Mouse (Mus musculus) CH12.LX (cell line): Measurements from ENCODE around the gene Dnajc5. TPM values are rescaled to one million over a fixed set of nuclear protein-coding genes. Genes with fewer than 3 reads are reported as not detected.

Experiments used
- DNase-seq: peaks from one replicate; pipeline ENCODE4 v3.0.0-alpha.2; 2013; ENCODE audit errors: extremely low read depth
- H3K27ac ChIP-seq: 2 replicates; pipeline ENCODE4 v1.5.1; 2012; ENCODE audit warnings: low read depth, mild to moderate bottlenecking, control low read depth, moderate library complexity; ENCODE audit not compliant: insufficient read depth
- H3K27me3 ChIP-seq: replicated peaks from 2 replicates; pipeline ENCODE3; 2012; ENCODE audit warnings: inconsistent platforms
- H3K36me3 ChIP-seq, 2 experiments: replicated peaks in 1 of 2; 2 replicates each; pipeline versions ENCODE3 to v1.6.1; 2012; ENCODE audit warnings: inconsistent platforms in 1 of 2, low read length in 1 of 2, mild to moderate bottlenecking in 1 of 2, mixed read lengths in 1 of 2, moderate library complexity in 1 of 2; ENCODE audit not compliant: control insufficient read depth in 1 of 2, insufficient read depth in 1 of 2
- H3K4me1 ChIP-seq, 2 experiments: 2 replicates each; pipeline ENCODE4 v1.6.1; 2012; ENCODE audit warnings: inconsistent platforms in 1 of 2, moderate library complexity in 1 of 2; ENCODE audit not compliant: insufficient read depth in 2 of 2, control insufficient read depth in 1 of 2
- H3K4me2 ChIP-seq: 2 replicates; pipeline ENCODE4 v1.6.1; 2012; ENCODE audit warnings: low read depth, mild to moderate bottlenecking, control low read depth; ENCODE audit not compliant: poor library complexity, insufficient read depth, severe bottlenecking
- H3K4me3 ChIP-seq, 3 experiments: fragments of 150-350 bp in 1 of 3; sonication (generic) in 1 of 3; replicated peaks in 1 of 3; 2 replicates each; pipeline versions ENCODE3 to v1.5.1; 2011 to 2012; ENCODE audit warnings: low read depth in 2 of 3, low read length in 2 of 3, mild to moderate bottlenecking in 2 of 3, moderate library complexity in 2 of 3, control low read depth in 1 of 3, improper control_type of control experiment in 1 of 3, inconsistent platforms in 1 of 3, mixed read lengths in 1 of 3; ENCODE audit not compliant: poor library complexity in 1 of 3
- H3K79me2 ChIP-seq: replicated peaks from 2 replicates; pipeline ENCODE4 v1.6.1; 2012; ENCODE audit warnings: mild to moderate bottlenecking, moderate library complexity; ENCODE audit not compliant: control insufficient read depth, poor library complexity, insufficient read depth, severe bottlenecking; ENCODE audit errors: extremely low read depth
- H3K9ac ChIP-seq: 2 replicates; pipeline ENCODE4 v1.6.1; 2012; ENCODE audit warnings: low read depth, mild to moderate bottlenecking, control low read depth, moderate library complexity; ENCODE audit not compliant: insufficient read depth
- H3K9me3 ChIP-seq: replicated peaks from 2 replicates; pipeline ENCODE3; 2012; ENCODE audit warnings: low read length, inconsistent platforms, mixed read lengths
- CHD1 ChIP-seq: IDR thresholded peaks from 2 replicates; pipeline ENCODE4 v1.6.1; 2012; ENCODE audit warnings: low read depth, low read length, improper control_type of control experiment, inconsistent platforms
- CHD2 ChIP-seq: IDR thresholded peaks from 2 replicates; pipeline ENCODE4 v1.6.1; 2011; ENCODE audit warnings: low read length, improper control_type of control experiment
- CTCF ChIP-seq, 2 experiments: IDR thresholded peaks in 1 of 2; conservative IDR thresholded peaks in 1 of 2; 2 replicates each; pipeline ENCODE4 v1.5.1; 2011 to 2012; ENCODE audit warnings: low read depth in 2 of 2, low read length in 2 of 2, improper control_type of control experiment in 1 of 2, inconsistent platforms in 1 of 2, mild to moderate bottlenecking in 1 of 2, moderate library complexity in 1 of 2
- E2F4 ChIP-seq: IDR thresholded peaks from 2 replicates; pipeline ENCODE4 v1.6.1; 2011; ENCODE audit warnings: low read depth, low read length, improper control_type of control experiment; ENCODE audit not compliant: insufficient replicate concordance
- EP300 ChIP-seq: IDR thresholded peaks from 2 replicates; pipeline ENCODE4 v1.6.1; 2011; ENCODE audit warnings: low read length, improper control_type of control experiment
- GABPA ChIP-seq: IDR thresholded peaks from 2 replicates; pipeline ENCODE4 v1.6.1; 2012; ENCODE audit warnings: low read depth, low read length, improper control_type of control experiment, inconsistent platforms; ENCODE audit not compliant: insufficient replicate concordance
- KAT2A ChIP-seq: IDR thresholded peaks from 2 replicates; pipeline ENCODE4 v1.6.1; 2012; ENCODE audit warnings: low read length, improper control_type of control experiment, inconsistent platforms; ENCODE audit not compliant: insufficient replicate concordance
- MAFK ChIP-seq: IDR thresholded peaks from 2 replicates; pipeline ENCODE4 v1.6.1; 2011; ENCODE audit warnings: low read length, improper control_type of control experiment; ENCODE audit not compliant: insufficient replicate concordance
- MAX ChIP-seq: IDR thresholded peaks from 2 replicates; pipeline ENCODE4 v1.6.1; 2011; ENCODE audit warnings: low read length, improper control_type of control experiment
- MAZ ChIP-seq: IDR thresholded peaks from 2 replicates; pipeline ENCODE4 v1.6.1; 2012; ENCODE audit warnings: low read depth, mild to moderate bottlenecking, inconsistent platforms, low read length, improper control_type of control experiment, moderate library complexity
- MEF2A ChIP-seq: IDR thresholded peaks from 2 replicates; pipeline ENCODE4 v1.6.1; 2014; ENCODE audit warnings: low read depth, mild to moderate bottlenecking, inconsistent platforms, low read length, improper control_type of control experiment, borderline replicate concordance
- MXI1 ChIP-seq: IDR thresholded peaks from 2 replicates; pipeline ENCODE4 v1.6.1; 2011; ENCODE audit warnings: mild to moderate bottlenecking, low read depth, low read length, improper control_type of control experiment
- MYC ChIP-seq: IDR thresholded peaks from 2 replicates; pipeline ENCODE4 v1.6.1; 2011; ENCODE audit warnings: low read depth, mild to moderate bottlenecking, improper control_type of control experiment, low read length
- NRF1 ChIP-seq: IDR thresholded peaks from 2 replicates; pipeline ENCODE4 v1.6.1; 2014; ENCODE audit warnings: low read depth, mild to moderate bottlenecking, inconsistent platforms, low read length, improper control_type of control experiment, moderate library complexity
- PAX5 ChIP-seq: IDR thresholded peaks from 2 replicates; pipeline ENCODE4 v1.6.1; 2012; ENCODE audit warnings: low read length, inconsistent platforms, mixed read lengths
- POLR2A ChIP-seq: IDR thresholded peaks from 2 replicates; pipeline ENCODE4 v1.6.1; 2011; ENCODE audit warnings: low read depth, mild to moderate bottlenecking, improper control_type of control experiment, low read length
- POLR2AphosphoS2 ChIP-seq: IDR thresholded peaks from 2 replicates; pipeline ENCODE4 v1.6.1; 2011; ENCODE audit warnings: low read depth, low read length, improper control_type of control experiment
- SIN3A ChIP-seq: IDR thresholded peaks from 2 replicates; pipeline ENCODE4 v1.6.1; 2012; ENCODE audit warnings: low read length, improper control_type of control experiment, inconsistent platforms
- TBP ChIP-seq: conservative IDR thresholded peaks from 2 replicates; pipeline ENCODE4 v1.6.1; 2011; ENCODE audit warnings: low read depth, low read length, improper control_type of control experiment
- USF1 ChIP-seq: IDR thresholded peaks from 2 replicates; pipeline ENCODE4 v1.6.1; 2014; ENCODE audit warnings: low read depth, mild to moderate bottlenecking, inconsistent platforms, low read length, improper control_type of control experiment
- ZC3H11A ChIP-seq: IDR thresholded peaks from 2 replicates; pipeline ENCODE4 v1.6.1; 2012; ENCODE audit warnings: low read depth, mild to moderate bottlenecking, inconsistent platforms, low read length, improper control_type of control experiment
- ZMIZ1 ChIP-seq: IDR thresholded peaks from 2 replicates; pipeline ENCODE4 v1.6.1; 2012; ENCODE audit warnings: low read depth, mild to moderate bottlenecking, inconsistent platforms, low read length, improper control_type of control experiment
- dilution Hi-C: fragments of 300-500 bp; cut with MboI; formaldehyde crosslinking; loops from 2 replicates; pipeline ENCODE4 v1.14.3; 2020; ENCODE audit warnings: low sequenced_read_pairs; ENCODE audit not compliant: extremely low pct_unique_long_range_greater_than_20kb, extremely low pct_ligation_motif_present
- in situ Hi-C: fragments of 300-500 bp; cut with MboI; formaldehyde crosslinking; loops from 3 replicates; pipeline ENCODE4 v1.14.3; 2019; ENCODE audit warnings: low sequenced_read_pairs, low pct_ligation_motif_present, low pct_unique_long_range_greater_than_20kb, mixed read lengths
- polyA plus RNA-seq: library from polyadenylated mRNA; unstranded; fragments of >175 nt; gene quantifications from 2 replicates; pipeline ENCODE4 v1.2.1, GENCODE M21; 2012; ENCODE audit warnings: low read depth; ENCODE audit not compliant: insufficient read length
- total RNA-seq, 2 experiments: library from RNA; depleted of rRNA; stranded (reverse); fragments of 300-350 nt in 1 of 2; fragments of >200 nt in 1 of 2; gene quantifications; 2 replicates each; pipeline ENCODE4 v1.2.3; 2012 to 2014

The Dnajc5 gene
- total and polyA plus RNA-seq, 3 experiments = 51.1 to 54.6 (median 54.5) TPM

DNA sequence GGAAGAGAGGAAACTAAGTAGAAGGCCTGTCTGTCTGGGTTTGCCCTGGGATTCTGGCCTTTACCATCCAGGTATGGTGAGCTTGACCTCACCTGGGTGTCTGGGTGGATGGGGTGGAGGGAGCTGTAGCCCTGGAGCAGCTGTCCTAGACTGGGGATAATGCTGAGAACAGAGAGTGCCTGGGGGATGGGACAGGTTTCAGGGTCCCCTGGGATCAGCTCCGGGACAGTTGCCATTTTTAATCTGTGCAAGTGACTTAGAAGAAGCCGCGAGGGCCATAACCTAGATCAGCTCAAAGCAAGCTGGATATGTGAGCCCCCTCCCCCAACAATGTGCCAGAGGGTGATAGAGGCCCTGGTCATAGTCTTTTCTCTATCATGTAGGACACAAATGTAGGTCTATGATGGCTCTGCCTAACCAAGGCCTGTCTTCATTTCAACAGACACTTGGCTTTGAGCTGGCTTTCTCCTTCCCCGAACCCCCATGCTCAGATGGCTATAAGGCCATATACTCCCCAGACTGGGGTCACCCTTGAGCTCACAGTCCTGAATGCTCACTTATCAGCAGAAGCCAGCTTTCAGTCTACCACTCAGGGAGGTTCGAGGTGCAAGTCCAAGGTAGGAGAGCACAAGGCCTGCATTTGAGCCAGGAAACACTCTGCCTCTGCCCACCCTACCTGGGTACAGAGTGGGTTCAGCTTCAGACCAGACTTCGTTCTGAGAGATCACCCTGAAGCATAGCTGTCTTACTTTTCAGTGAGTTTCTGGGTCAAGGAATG is 35.6 kb upstream of the Dnajc5 start:
- Histone ChIP-seq H3K9ac (peak overlapping the region; percentile 67; the same call in 1 of the 2 replicates), H3K4me2 (peak overlapping the region; percentile 97), H3K27me3 (no peaks in the 10 kb centered on the region), H3K27ac (peak overlapping the region; percentile 70), H3K79me2 (no peaks in the 10 kb centered on the region), H3K9me3 (no peaks in the 10 kb centered on the region), H3K36me3 (peaks cover 0 to 1% of the 10 kb centered on the region in 2 experiments), H3K4me3 (no peak overlapping the region), H3K4me1 (peaks cover 23 to 54% of the 10 kb centered on the region in 2 experiments)
- dilution Hi-C loops = no loop called here
- TF ChIP-seq MAFK (no peak), USF1 (no peak), GABPA (no peak), CHD1 (no peak), MYC (no peak), MAZ (no peak), MEF2A (no peak), CHD2 (no peak; the same call in 1 of the 2 replicates), EP300 (no peak), NRF1 (no peak), MAX (no peak), SIN3A (no peak), KAT2A (no peak), MXI1 (no peak)
- peak; percentile 42 for DNase-seq
- in situ Hi-C loops = loop anchor here (5.0 to 25.0 kb wide), 2 partner anchors 92 to 297 kb away; partner anchors contain the start of gene Ppdpf

DNA sequence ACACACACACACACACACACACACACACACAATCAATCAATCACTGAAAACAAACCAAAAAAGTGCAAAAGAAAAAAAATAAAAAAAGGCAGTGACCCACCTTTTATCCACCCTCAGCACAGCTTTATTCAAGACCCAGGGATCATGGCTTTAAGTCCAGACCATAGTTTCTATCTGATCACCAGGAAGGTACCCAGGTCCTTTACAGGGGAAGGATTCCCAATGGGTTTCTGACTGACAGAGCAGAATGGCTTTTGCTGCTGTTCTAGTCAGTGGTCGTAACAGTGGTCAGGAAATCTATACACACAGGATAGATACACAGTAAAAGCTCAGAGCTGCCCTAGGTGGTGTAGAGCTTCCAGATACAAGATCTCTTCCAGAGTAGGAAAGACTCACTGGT is 34.5 kb upstream of the Dnajc5 start:
- no peak for DNase-seq
- TF ChIP-seq SIN3A (no peak), POLR2AphosphoS2 (no peak), MXI1 (no peak), CHD1 (no peak), GABPA (no peak), PAX5 (no peak), E2F4 (no peak), CTCF (conservative IDR thresholded peaks at IDR 0.05 in 1 of 2, IDR thresholded peaks at IDR 0.05 in 1 of 2; ENCODE audit: low read depth in 2 of 2, low read length in 2 of 2) (no peak), ZC3H11A (no peak), TBP (no peak), POLR2A (no peak), CHD2 (no peak), ZMIZ1 (no peak)
- dilution Hi-C loops = no loop called here

More for the DNA sequence above, 34.5 kb upstream of the Dnajc5 start:
- Histone ChIP-seq H3K4me3 (no peak overlapping the region), H3K9ac (no peak overlapping the region), H3K27ac (no peak overlapping the region), H3K4me2 (no peak overlapping the region), H3K9me3 (no peaks in the 10 kb centered on the region), H3K36me3 (no peaks in the 10 kb centered on the region), H3K27me3 (no peaks in the 10 kb centered on the region), H3K79me2 (no peaks in the 10 kb centered on the region), H3K4me1 (peaks cover 23 to 54% of the 10 kb centered on the region in 2 experiments)
- in situ Hi-C loops = loop anchor here (5.0 to 25.0 kb wide), 2 partner anchors 93 to 298 kb away; partner anchors contain the start of gene Ppdpf
